Mouse (Mus musculus) bone marrow, adult 2 months (tissue): ENCODE measurements around the gene Iqck.

Experiments
- CTCF ChIP-seq: fragments of 200-500 bp; IDR thresholded peaks from 2 replicates; pipeline ENCODE4 v1.5.1; 2011; ENCODE audit warnings: low read length, control low read depth; ENCODE audit not compliant: control insufficient read depth, insufficient read depth
- POLR2A ChIP-seq: fragments of 200-500 bp; IDR thresholded peaks from 2 replicates; pipeline ENCODE4 v1.6.1; 2011; ENCODE audit warnings: low read depth, mild to moderate bottlenecking, control low read depth, low read length, borderline replicate concordance; ENCODE audit not compliant: control insufficient read depth

- TF ChIP-seq CTCF (no peak), POLR2A (no peak)
Observed at GRCm38 (mm10) chr7:118813592-118813991, 42.0 kb upstream of the Iqck start.
